Mouse (Mus musculus) layer of hippocampus, postnatal 10 days (tissue): ENCODE measurements around the gene Lhfp. TPM values are rescaled to one million over a fixed set of nuclear protein-coding genes. Genes with fewer than 3 reads are reported as not detected.

ENCODE experiments used
- DNase-seq, 2 experiments: peaks; one replicate each; pipeline ENCODE4 v3.0.0; 2021; ENCODE audit warnings: low spot score in 2 of 2
- total RNA-seq, 2 experiments: library from RNA; stranded (reverse); gene quantifications; 2 replicates each; pipeline ENCODE4 v1.2.3; 2021

Gene Lhfp
- total RNA-seq, 2 experiments from 2014 or later: 21.4 to 23.8 TPM

- no peak for DNase-seq
Observed at GRCm38 (mm10) chr3:53040593-53041410, 526 bp upstream of the Lhfp start.

DNA sequence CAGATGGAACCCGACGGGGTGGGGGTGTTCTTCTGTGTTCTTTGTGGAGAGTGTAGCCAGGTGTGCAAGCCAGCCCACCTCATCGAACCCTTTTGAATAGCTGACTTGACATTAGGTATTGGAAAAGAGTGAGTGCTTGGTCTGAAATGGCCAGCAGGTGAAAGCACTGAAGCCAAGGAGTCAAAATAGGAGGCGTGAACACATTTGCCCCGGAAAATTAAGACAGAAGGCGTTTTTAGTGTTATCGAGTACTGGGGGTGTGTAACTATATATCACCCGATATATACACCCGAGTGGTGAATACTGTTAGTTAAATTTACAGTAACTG is 876 bp downstream of the Lhfp start:
- no peak for DNase-seq

GRCm38 (mm10) chr3:53043206-53043780 is 2.0 kb downstream of the Lhfp start:
- no peak for DNase-seq

DNA sequence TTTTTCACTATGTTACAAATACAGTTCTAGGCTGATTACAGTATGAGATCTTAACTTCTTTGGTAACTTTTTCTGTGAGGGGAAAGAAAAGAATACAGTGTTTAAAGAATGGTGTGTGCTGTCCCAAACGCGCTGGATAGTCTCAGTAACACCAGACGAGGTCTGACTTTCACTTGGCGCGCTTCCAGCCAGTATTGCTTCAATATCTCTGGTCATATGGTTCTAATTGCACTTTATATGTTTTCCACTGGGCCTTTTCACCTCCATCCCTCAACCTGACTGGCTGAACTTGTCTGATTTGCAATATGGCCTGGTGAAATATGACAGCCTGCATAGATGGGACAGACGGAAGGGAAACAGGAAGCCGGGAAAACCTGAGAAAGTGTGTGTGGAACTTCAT is 2.9 kb downstream of the Lhfp start:
- no peak for DNase-seq

DNA sequence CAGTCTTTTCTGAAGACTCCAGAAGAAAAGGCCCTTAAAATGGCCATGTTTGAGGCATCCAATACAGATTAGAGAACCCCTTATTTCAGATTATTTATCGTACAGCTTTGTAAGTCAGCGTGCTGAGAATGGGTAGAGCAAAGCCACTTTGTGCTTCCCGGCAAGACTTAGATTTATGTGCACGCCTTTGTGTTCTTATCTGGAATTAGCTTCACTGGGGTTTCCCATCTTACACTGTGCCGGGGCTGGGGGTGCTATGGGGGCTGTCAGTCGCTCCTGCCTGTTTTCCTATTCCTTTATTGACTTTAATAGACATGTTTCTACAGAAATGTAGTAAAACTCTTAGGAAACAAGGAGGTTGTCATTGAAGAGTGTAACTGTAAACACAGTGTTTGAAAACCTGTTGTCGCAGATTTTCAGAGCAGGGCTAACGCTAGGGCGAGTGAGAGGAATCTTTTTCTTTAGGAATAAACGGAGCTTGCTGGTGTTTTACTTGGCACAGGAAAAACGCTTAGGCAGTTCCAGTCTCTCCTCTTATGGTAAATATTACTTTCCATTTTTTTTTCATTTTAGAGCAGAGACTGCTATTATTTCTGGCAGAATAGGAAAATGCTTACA is 3.5 kb downstream of the Lhfp start:
- no peak for DNase-seq

DNA sequence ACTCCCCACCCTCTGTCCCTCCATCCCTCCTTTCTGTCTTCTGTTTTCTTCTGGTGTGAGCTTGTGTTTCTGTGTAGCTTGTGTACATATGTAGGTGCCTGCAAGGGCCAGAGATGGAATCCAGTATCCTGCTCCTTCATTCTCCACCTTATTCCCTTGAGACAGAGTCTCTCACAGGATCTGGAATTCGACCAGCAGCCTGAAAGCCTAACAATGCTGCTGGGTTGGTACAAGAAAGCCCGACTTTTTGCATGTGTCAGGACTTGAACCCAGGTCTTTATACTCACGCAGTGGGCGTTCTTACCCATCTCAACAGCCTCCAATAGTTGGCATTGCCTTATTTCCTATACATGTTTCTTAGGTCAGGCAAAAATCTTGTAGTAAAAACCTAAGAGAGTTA is 4.4 kb downstream of the Lhfp start:
- no peak for DNase-seq

- no peak for DNase-seq
Observed at GRCm38 (mm10) chr3:53046371-53046770, 5.0 kb downstream of the Lhfp start.

DNA sequence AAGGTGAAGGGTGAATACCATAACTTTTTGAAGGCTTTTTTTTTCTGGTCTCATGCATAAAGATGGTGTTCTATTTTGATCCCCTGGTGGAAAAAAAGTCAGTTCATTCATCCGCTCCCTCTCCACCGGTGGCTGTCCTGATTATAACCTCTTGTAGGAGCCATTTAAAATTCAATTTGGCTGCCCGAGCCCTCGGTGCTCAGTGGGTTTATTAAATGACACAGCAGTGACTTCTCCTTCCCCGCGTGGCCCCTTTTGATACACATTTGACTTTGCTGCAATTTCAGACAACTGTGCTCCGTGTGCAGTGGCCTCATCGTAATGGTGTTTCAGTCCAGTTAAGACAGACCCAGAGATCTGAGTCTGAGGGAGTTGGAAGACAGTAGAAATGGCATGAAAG is 11.1 kb downstream of the Lhfp start:
- DNase-seq: no peak

- DNase-seq: no peak
Observed at GRCm38 (mm10) chr3:53056430-53056829, 15.1 kb downstream of the Lhfp start.

- no peak for DNase-seq
Observed at GRCm38 (mm10) chr3:53059959-53060358, 18.6 kb downstream of the Lhfp start.

- DNase-seq: no peak
Observed at GRCm38 (mm10) chr3:53063423-53064147, 22.3 kb downstream of the Lhfp start.

DNA sequence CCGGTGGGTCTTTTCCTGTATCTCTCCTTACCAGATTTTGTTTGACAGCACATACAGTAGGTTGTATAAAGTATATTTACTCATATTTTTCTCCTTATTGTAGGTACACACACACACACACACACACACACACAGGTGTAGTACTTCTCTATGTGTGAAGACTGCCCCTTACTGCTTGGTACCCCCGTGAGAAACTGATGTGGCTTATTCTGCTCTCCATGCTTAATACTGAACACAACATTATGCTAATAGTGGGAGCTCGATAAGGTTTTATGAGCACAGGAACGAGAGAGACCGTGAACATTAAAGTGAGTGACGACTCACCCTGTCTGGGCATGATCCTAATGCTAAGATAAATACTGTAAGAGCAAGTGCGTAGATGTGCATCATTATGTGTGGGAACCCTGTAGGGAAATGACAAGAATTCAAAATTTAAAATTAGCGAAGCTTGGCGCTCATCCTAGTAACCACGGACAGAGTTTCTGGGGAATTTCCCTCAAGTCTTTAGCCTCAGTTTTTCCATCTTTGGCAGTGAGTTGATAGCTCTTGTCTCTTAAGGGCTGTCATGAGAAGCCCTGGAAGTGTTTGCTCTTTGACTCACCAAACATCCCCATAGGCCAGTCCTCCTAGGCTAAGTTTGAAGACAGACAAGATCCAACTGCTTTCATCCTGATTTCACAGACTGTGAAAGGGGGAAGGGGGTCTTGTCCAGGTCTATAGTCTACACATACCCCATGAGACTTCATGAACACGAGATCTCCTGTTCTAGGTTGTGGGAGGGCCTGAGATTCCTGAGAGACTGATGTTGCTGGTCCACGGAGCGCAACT is 24.2 kb downstream of the Lhfp start:
- no peak for DNase-seq

DNA sequence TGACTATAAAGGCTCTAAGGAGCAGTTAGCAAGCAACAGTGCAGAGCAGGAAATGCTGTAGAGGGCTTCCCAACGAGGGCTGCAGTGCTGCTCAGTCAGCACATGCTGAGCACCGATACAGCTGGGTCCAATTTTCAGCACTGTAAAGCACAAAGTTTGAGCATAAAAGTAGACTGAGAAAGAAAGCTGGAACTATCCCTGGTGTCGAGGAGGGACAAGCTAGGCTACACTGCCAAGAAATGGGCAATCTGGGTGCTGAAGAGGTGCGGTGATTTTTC is 24.7 kb downstream of the Lhfp start:
- DNase-seq: no peak

DNA sequence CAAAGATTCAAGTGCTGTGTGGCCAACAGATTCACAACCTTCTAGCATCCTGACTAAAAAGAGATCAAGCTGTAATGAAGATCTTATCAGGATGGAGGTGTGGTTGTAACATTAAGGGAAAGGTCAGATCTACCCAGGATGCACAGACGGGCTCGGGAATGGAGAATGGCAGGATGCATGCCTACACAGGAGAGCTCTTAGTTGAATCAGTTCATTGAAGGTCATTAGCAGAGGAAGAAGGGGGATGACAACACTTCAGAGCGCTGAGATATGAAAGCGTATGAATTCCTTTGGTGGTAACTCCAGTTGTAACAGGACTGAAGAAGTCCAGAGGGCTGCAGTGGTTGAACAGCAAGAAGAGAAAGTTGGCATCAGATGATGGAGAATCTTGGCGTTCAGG is 27.1 kb downstream of the Lhfp start:
- no peak for DNase-seq

DNA sequence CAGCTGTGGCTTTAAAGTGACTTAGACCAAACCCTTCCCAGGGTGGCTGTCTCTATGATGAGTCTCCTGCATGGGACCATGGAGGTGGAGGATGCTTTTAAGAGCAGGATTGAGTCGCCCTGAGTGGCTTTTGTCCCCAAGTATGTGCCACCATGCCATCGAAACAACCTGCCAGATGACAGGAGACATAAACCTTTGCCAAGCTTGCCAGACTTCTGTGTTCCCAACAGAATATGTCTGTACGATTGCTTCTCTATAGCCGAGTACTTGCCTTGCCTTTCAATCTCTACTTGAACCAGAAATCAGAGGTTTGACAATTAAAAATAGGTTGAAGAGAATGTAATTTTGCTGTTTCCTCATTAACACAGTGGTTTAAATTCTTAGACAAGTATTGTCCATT is 32.9 kb downstream of the Lhfp start:
- no peak for DNase-seq

DNA sequence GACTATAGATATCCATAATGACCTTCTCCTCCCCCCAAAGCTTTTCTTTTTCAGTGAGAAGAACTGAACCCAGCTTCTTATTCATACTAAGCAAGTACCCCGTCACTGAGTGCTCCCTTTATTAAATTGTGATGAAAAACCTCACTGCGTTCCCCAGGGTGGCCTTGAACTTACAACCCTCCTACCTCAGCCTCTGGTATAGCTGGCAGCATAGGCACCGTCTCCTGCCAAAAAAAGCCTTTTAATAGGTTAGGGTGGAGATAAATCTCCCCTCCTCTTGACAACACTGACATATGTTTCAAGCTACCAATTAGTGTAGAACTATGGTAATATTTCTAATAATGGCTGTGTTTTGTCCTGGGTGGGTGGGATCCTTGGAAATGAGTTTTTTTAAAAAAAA is 33.4 kb downstream of the Lhfp start:
- no peak for DNase-seq

DNA sequence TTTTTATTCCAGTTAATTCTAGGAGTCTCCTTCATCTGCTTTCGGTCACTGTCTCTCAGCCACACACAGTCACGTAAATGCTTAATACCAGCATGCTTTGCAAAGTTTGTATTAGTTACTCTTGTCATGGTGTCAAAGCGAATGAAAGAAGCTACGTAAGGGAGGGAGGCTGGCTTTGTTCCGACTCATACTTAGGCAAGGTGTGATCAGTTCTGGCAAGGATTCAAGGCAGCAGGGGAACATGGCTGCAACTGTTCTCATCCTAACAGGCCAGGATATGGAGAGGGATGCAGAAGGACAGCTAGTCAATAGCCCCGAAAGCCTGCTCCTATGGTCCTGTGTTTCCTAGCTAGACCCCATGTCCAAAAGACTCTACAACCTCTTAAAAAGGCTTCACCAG is 39.0 kb downstream of the Lhfp start:
- no peak for DNase-seq

DNA sequence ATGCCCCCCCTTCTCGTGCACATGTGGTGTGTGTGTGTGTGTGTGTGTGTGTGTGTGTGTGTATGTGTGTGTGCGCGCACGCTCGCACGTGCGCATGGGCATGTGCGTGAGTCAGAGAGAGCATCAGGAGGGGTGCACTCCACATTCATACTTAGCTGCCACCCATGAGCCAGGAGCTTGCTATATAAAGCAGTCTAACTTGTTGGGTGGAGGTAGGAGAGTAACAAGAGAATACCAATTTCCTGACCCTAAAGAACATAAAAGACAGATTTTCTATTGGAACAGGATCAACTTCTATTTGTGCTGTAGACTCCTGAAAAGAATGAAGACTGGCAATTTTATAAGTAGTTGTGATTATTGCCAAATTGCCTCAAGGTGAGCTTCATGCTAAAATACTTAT is 39.4 kb downstream of the Lhfp start:
- no peak for DNase-seq

- DNase-seq: no peak
Observed at GRCm38 (mm10) chr3:53083717-53084116, 42.4 kb downstream of the Lhfp start.

- no peak for DNase-seq
Observed at GRCm38 (mm10) chr3:53084806-53085205, 43.5 kb downstream of the Lhfp start.

DNA sequence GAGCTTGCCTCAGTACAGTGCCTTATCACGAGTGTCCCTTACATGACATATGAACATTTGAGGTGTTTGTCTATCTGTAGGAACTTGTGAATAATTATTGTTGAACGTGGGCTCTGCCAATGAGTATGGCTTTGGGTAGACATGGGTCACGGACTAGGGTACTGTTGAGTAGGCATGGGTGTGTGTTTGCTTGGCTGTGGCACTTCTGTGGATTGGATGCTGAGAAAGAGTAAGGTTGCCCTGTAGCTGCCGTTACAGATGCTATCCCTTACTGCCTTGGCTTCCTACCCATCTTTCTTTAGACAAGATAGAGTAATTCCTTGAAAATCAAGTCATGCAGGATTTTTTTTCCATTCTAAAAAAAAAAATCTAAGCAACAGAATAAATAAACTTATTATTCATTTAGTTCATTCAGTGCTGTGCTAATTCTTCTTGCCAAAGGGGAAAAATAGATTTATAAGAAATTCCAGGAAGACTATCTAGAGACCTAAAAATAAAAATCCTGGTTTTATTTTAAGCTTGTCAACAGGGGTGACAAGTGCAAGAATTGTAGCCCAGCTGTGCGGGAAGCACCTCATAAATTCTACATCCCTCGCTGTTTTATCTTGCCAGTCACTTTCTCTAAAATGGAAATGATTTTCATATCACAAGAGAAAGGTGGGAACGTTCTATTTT is 45.3 kb downstream of the Lhfp start:
- DNase-seq: no peak
